Mouse (Mus musculus) midbrain, postnatal 0 days (tissue): Measurements from ENCODE around the gene Tln1. TPM values are rescaled to one million over a fixed set of nuclear protein-coding genes. Genes with fewer than 3 reads are reported as not detected.
"Not testable (repeated sequence)": the region's sequence is repeated elsewhere in the genome, so short reads cannot be mapped to it uniquely, and the experiment has no call there.

Source experiments
- ATAC-seq: fragments of 200-750 bp; cut with Nextera tagmentation; 2 replicates; pipeline ENCODE4 v1.8.0; 2017; ENCODE audit warnings: moderate number of reproducible peaks, mild to moderate bottlenecking, moderate TSS enrichment, moderate library complexity; ENCODE audit not compliant: low FRiP score
- DNase-seq: peaks from one replicate; pipeline ENCODE4 v3.0.0-alpha.2; 2015; ENCODE audit warnings: low spot score
- H3K27ac ChIP-seq: fragments of 300-500 bp; sonication (generic); 2 replicates; pipeline ENCODE4 v1.5.1; 2014; ENCODE audit warnings: low read depth, mild to moderate bottlenecking, low read length, mixed read lengths
- H3K27me3 ChIP-seq: fragments of 300-500 bp; sonication (generic); 2 replicates; pipeline ENCODE4 v1.6.1; 2014; ENCODE audit warnings: low read length, control low read depth, mixed read lengths; ENCODE audit not compliant: insufficient read depth
- H3K36me3 ChIP-seq: fragments of 300-500 bp; sonication (generic); 2 replicates; pipeline ENCODE4 v1.6.1; 2014; ENCODE audit warnings: low read length, control low read depth, mixed read lengths; ENCODE audit not compliant: insufficient read depth
- H3K4me1 ChIP-seq: fragments of 300-500 bp; sonication (generic); 2 replicates; pipeline ENCODE4 v1.6.1; 2014; ENCODE audit warnings: mild to moderate bottlenecking, control low read depth, antibody characterized with exemption, low read length, mixed read lengths; ENCODE audit not compliant: insufficient read depth
- H3K4me2 ChIP-seq: fragments of 300-500 bp; sonication (generic); 2 replicates; pipeline ENCODE4 v1.6.1; 2014; ENCODE audit warnings: low read depth, mild to moderate bottlenecking, low read length, mixed read lengths; ENCODE audit not compliant: poor library complexity, severe bottlenecking
- H3K4me3 ChIP-seq: fragments of 300-500 bp; sonication (generic); 2 replicates; pipeline ENCODE4 v1.5.1; 2014; ENCODE audit warnings: low read depth, mild to moderate bottlenecking, low read length, moderate library complexity
- H3K9ac ChIP-seq: fragments of 300-500 bp; sonication (generic); replicated peaks from 2 replicates; pipeline ENCODE4 v1.6.1; 2014; ENCODE audit warnings: mild to moderate bottlenecking, low read length, moderate library complexity, mixed read lengths; ENCODE audit not compliant: poor library complexity, severe bottlenecking
- H3K9me3 ChIP-seq: fragments of 300-500 bp; sonication (generic); 2 replicates; pipeline ENCODE4 v1.6.1; 2016; ENCODE audit warnings: low read length, control low read depth
- CTCF ChIP-seq: IDR thresholded peaks from 2 replicates; pipeline ENCODE4 v1.5.1; 2016; ENCODE audit warnings: antibody characterized with exemption, mild to moderate bottlenecking
- WGBS: fragments of 180-500 bp; shearing (Covaris S2); extraction: QIAGEN DNeasy Blood & Tissue Kit; methylation state at CpG from one replicate; pipeline ENCODE4 v1.1.7; 2014; 5-methylcytosine and 5-hydroxymethylcytosine counted together
- polyA plus RNA-seq: library from polyadenylated mRNA; unstranded; fragments of >200 nt; fragmentation: Nextera tagmentation; extraction: Ambion mirVana; gene quantifications from 2 replicates; pipeline ENCODE4 v1.2.1, GENCODE M21; 2015
- total RNA-seq: library from RNA; depleted of rRNA; stranded (reverse); fragments of >200 nt; gene quantifications from 2 replicates; pipeline ENCODE4 v1.2.3, GENCODE M21; 2014

Tln1 gene
- total and polyA plus RNA-seq, 2 experiments from 2014 or later = 44.4 to 75.7 TPM

DNA sequence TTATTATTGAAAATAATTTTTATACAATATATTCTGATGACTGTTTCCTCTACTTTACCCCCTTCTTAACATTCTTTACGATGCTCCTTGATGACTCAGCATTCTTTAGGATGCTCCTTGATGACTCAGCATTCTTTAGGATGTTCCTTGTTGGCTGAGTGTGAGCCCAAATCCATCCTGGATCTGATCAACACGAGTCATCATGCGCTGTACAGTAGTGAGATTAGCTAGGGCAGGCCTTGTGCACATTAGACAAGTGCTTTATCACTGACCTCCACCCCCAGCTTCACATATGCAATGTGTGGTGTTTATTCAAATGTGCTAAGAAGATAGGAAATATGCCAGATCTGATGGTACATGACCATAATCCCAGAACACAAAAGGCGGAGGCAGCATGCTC is 35.7 kb upstream of the Tln1 start:
- no peak for DNase-seq
- WGBS = 82% methylated on average over 4 of the region's 4 CpGs
- ATAC-seq = no peak
- no peaks in the 10 kb centered on the region for H3K4me1 ChIP-seq
- H3K4me2 ChIP-seq = no peak overlapping the region
- no peak overlapping the region for H3K27ac ChIP-seq
- no peak overlapping the region for H3K4me3 ChIP-seq
- H3K9me3 ChIP-seq = no peaks in the 10 kb centered on the region
- no peaks in the 10 kb centered on the region for H3K36me3 ChIP-seq
- no peak for TF ChIP-seq CTCF
- H3K9ac ChIP-seq = no peak overlapping the region
- no peaks in the 10 kb centered on the region for H3K27me3 ChIP-seq

GRCm38 (mm10) chr4:43596597-43596996 is 34.1 kb upstream of the Tln1 start:
- H3K36me3 ChIP-seq, DNase-seq, H3K27me3 ChIP-seq, H3K9ac ChIP-seq, H3K27ac ChIP-seq, ATAC-seq, H3K9me3 ChIP-seq, H3K4me2 ChIP-seq, H3K4me1 ChIP-seq, H3K4me3 ChIP-seq: not testable (repeated sequence)
- 88% methylated on average over 2 of the region's 2 CpGs for WGBS

DNA sequence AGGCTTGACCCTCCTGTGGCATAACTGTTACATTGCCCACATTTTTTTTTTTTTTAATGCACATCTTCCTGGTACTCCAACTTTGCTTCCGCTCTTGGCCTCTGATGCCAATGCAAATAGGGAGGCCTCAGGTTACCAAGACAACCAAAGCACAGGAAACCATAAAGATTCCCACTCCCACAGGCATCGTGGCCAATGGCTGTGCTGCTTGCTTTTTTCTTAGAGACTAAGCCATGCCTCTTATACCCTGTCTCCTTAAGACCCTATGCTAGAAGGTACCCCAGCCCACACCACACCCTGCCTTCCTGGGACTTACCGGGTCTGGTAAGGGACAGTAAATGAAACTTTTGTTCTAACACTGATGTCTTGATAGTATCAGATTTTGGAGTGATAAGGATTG is 31.0 kb upstream of the Tln1 start:
- Histone ChIP-seq H3K9me3 (no peaks in the 10 kb centered on the region), H3K27me3 (no peaks in the 10 kb centered on the region), H3K4me3 (no peak overlapping the region), H3K27ac (no peak overlapping the region), H3K9ac (no peak overlapping the region), H3K4me2 (no peak overlapping the region), H3K36me3 (no peaks in the 10 kb centered on the region), H3K4me1 (no peaks in the 10 kb centered on the region)
- no peak for DNase-seq
- ATAC-seq = no peak
- TF ChIP-seq CTCF = no peak
- 57% methylated on average over 3 of the region's 3 CpGs for WGBS

GRCm38 (mm10) chr4:43591961-43592360 is 29.5 kb upstream of the Tln1 start:
- ATAC-seq (no peak), DNase-seq (no peak)
- no peak overlapping the region for H3K9ac ChIP-seq
- H3K27me3 ChIP-seq = no peaks in the 10 kb centered on the region
- no peaks in the 10 kb centered on the region for H3K36me3 ChIP-seq
- TF ChIP-seq CTCF = no peak
- H3K27ac ChIP-seq = no peak overlapping the region
- no peak overlapping the region for H3K4me2 ChIP-seq
- no peaks in the 10 kb centered on the region for H3K9me3 ChIP-seq
- WGBS = 69% methylated on average over 3 of the region's 3 CpGs
- H3K4me3 ChIP-seq = no peak overlapping the region
- no peaks in the 10 kb centered on the region for H3K4me1 ChIP-seq

GRCm38 (mm10) chr4:43591543-43591942 is 29.1 kb upstream of the Tln1 start:
- no peak for ATAC-seq
- Histone ChIP-seq H3K4me3 (no peak overlapping the region), H3K36me3 (no peaks in the 10 kb centered on the region), H3K9me3 (no peaks in the 10 kb centered on the region), H3K27ac (no peak overlapping the region), H3K9ac (no peak overlapping the region), H3K27me3 (no peaks in the 10 kb centered on the region), H3K4me1 (no peaks in the 10 kb centered on the region), H3K4me2 (no peak overlapping the region)
- 81% methylated on average over 5 of the region's 5 CpGs for WGBS
- no peak for TF ChIP-seq CTCF
- no peak for DNase-seq

DNA sequence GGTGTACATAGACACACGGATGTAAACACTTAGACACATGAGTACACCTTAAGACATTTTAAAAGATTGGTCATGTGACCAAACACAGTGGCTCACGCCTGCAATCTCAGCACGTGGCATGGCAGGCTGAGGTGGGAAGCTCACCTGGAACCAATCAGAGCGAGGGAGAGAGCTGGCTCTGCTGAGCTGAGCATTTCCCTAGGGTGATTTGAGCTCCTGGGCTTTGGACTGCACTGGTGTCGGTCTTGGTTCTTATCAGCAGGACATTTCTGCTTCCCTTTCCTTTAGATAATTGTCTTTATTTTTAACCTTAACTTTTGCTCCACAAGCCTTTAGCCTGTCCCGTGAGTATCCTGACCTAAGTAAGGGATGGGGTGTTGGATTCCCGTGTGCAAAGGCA is 25.2 kb upstream of the Tln1 start:
- Histone ChIP-seq H3K27ac (no peak overlapping the region), H3K27me3 (no peaks in the 10 kb centered on the region), H3K4me2 (no peak overlapping the region), H3K9ac (no peak overlapping the region), H3K4me1 (no peaks in the 10 kb centered on the region), H3K9me3 (no peaks in the 10 kb centered on the region), H3K4me3 (no peak overlapping the region), H3K36me3 (peaks cover 20% of the 10 kb centered on the region)
- no peak for TF ChIP-seq CTCF
- ATAC-seq = no peak
- WGBS = 65% methylated on average over 7 of the region's 7 CpGs
- DNase-seq = no peak
